Mouse (Mus musculus) layer of hippocampus, adult 2 months (tissue): Measurements from ENCODE around the gene Atrnl1. TPM values are rescaled to one million over a fixed set of nuclear protein-coding genes. Genes with fewer than 3 reads are reported as not detected.
A peak's percentile ranks its signal among the peaks of the same experiment; 100 is the strongest.

Source experiments
- DNase-seq, 2 experiments: peaks; one replicate each; pipeline ENCODE4 v3.0.0; 2022; ENCODE audit warnings: low spot score in 2 of 2
- H3K27ac ChIP-seq: fragments of 200-600 bp; 2 replicates; pipeline ENCODE4 v1.8.1; 2022
- H3K4me3 ChIP-seq: fragments of 200-600 bp; 2 replicates; pipeline ENCODE4 v1.8.1; 2022; ENCODE audit warnings: mild to moderate bottlenecking
- CTCF ChIP-seq: fragments of 200-600 bp; conservative IDR thresholded peaks from 2 replicates; pipeline ENCODE4 v1.8.1; 2022; ENCODE audit warnings: antibody characterized with exemption, mild to moderate bottlenecking, moderate library complexity
- total RNA-seq, 2 experiments: library from RNA; stranded (reverse); gene quantifications; 2 replicates each; pipeline ENCODE4 v1.2.3; 2021

The Atrnl1 gene
- total RNA-seq, 2 experiments from 2014 or later, result 67.2 to 69.7 TPM

DNA sequence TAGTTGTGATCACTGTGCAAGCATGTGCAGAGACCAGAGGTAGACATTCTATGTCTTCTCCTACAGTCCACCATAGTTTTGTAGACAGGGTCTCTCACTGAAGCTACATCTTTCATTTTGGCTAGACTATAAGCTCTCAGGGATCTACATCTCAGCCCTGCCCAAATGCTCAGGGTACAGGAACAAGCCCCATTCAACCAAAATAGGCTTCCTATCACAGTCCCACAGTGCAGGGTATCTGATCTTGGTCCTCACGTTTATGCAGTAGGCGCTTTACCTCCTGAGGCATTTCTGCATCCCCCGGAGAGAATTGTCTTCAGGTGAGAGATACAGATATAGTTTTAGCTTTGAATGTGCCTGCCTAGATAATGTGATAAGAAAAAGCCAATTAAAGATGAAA, 346.5 kb downstream of the Atrnl1 start:
- H3K4me3 ChIP-seq, result no peak overlapping the region
- no peak for DNase-seq
- H3K27ac ChIP-seq, result no peak overlapping the region
- no peak for TF ChIP-seq CTCF

DNA sequence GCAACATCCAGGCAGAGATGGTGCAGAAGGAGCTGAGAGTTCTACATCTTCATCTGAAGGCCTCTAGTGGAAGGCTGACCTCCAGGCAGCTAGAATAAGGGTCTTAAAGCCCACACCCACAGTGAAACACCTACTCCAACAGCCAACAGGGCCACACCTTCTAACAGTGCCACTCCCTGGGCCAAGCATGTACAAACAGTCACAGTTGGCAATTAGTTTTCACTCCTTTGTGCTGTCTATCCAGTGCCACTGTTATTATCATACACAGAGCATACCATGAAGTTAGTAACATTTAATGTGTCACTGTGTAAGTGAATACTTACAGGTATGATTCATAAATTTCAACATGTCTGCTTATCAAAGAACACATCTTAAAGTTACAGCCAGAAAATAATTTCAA, 347.3 kb downstream of the Atrnl1 start:
- TF ChIP-seq CTCF, result no peak
- no peak for DNase-seq
- no peak overlapping the region for H3K4me3 ChIP-seq
- H3K27ac ChIP-seq, result no peak overlapping the region

DNA sequence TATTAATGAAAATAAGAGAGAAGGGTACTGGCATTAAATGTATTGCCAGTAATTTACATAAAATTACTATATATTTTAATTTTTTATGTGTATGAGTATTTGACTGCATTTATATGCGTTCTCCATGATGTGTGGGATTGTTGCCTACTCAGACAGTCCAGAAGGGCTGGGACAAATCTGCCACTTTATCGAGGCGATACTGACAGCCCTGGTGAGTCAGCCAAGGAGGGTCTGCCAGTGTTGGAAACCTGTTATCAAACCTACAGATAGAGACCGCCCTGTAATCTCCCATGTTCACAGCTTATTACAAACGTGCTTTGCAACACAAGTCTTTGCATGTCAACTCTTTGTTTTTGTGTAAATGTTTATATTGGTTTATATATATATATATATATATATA, 347.9 kb downstream of the Atrnl1 start:
- Histone ChIP-seq H3K4me3 (no peak overlapping the region), H3K27ac (no peak overlapping the region)
- DNase-seq, result no peak
- TF ChIP-seq CTCF, result no peak

DNA sequence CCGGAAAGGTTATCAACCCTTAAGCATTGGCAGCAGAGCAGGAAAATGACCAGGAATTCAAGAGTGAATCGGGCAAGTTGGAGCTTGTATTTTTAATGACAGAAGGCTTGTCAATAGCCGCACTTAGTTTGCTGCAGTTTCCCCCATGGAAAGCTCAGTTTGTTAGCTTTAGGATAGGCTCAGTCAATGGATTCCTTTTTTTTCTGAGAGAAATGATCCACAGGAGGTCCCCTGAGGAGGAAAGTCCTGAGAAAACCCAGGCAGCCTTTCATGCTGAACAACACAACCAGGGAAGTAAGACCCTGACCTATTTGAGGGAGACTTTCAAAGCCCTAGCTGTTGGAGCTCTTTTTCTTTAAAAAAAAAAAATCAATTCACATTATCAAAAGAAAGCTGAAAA, 350.5 kb downstream of the Atrnl1 start:
- no peak for TF ChIP-seq CTCF
- Histone ChIP-seq H3K27ac (no peak overlapping the region), H3K4me3 (no peak overlapping the region)
- no peak for DNase-seq

DNA sequence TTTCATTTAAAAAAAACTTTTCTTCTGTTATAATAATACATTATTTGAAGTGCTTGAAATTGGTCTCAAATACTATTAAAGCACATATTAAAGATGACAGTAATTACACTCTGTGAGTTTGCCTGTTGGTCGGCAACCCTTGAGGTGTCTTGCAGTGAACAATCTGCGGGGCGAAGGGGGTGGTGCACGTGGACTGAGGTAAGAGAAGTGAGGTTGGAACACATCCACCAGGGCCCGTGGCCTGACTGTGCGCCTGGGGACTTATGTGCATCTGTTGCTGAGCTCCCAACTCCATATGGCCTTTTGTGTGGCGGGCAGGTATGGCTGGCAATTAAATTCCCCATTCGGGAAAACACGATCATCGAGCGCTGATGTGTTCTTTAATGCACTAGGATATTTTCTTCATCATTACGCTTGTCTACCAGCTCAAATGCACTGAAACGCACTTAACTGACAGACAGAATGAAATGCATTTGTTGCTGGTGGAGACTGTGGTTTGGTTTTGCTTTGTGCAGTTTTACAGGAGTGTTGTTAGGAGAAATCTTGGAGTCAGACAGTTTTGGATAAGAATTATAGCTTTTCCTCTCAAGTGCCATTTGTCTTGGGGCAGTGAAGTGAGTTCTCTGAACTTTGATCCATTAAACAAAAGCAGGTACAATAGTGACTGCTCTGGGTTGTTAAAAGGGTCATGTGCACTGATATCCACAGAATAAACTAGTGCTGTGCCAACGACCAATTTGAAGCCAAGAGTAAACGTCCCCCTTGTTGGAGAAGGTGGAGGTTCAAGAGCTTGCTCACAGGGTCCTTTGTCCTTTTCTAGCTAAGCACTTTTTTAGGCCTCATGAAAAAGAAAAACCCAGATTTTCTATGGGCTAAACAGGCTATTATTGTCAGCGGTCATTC, 351.2 kb downstream of the Atrnl1 start:
- no peak for DNase-seq
- no peak for TF ChIP-seq CTCF
- no peak overlapping the region for H3K27ac ChIP-seq
- H3K4me3 ChIP-seq, result no peak overlapping the region

DNA sequence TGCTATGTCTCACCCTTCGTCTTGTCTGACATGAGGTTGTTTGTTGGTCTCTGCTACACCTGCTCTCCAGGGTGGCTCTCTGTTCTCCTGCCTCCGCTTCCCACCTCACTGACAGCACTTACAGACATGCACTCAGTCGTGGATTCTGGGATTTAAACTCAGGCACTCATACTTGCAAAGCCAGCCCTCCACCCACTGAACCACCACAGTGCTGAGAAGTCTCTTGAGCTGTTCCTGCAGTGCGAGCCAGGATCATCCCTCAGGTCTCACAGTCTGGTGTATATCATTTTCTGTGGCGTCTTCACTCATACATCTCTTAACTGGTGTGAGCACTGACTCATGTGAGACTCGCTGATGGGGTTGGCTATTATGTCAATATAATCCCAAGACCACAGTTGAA, 353.0 kb downstream of the Atrnl1 start:
- H3K27ac ChIP-seq, result no peak overlapping the region
- H3K4me3 ChIP-seq, result no peak overlapping the region
- TF ChIP-seq CTCF, result no peak
- no peak for DNase-seq

DNA sequence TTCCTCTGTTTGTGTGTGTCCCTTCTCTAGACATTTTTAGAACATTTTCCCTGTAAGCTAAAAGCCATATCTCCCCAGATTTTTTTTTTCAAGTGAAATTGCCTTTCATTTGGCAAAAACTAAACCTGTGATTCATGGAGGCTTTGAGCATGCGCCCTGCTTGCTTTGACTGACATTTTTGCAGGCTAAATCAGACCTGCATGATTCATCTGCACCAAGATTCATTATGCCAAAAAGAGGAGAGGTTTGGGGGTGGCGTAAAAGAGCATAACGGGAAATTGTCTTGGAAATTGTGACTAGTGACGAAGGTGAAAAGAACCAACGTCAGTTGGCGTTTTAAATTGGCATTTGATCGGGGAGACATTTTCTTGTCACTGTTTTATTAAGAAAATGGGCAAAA, 358.9 kb downstream of the Atrnl1 start:
- Histone ChIP-seq H3K4me3 (peak overlapping the region; percentile 34), H3K27ac (peak overlapping the region; percentile 86)
- TF ChIP-seq CTCF, result no peak
- peak; percentile 53 to 80 for DNase-seq

DNA sequence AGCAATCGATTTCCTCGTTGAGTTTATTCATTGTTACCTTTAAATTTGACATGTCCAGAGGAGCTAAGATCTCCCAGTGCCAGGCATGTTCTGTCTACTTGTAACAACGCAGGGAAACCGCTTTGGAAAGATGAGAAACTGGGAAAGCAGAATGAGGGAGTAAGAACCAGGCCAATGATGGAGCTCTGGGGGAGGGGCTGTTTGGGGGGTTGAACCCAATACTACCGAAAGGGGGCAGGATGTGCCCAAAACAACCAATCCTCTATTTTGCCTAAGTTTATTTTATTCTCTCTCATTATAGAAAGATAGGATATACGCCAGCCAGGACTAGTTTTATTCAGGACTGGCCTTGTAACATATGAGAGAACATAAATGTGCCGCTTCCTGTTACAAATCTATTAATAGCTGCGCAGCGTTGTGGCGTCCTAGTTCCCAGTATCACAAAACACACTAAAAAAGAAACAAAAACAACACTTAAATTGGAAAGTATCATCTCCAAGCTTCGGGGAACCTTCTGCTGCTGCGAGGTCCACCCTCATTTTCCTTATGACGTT, 359.6 kb downstream of the Atrnl1 start:
- Histone ChIP-seq H3K4me3 (peak overlapping the region; percentile 34), H3K27ac (peak overlapping the region; percentile 86)
- TF ChIP-seq CTCF, result peak; percentile 52
- DNase-seq, result no peak

DNA sequence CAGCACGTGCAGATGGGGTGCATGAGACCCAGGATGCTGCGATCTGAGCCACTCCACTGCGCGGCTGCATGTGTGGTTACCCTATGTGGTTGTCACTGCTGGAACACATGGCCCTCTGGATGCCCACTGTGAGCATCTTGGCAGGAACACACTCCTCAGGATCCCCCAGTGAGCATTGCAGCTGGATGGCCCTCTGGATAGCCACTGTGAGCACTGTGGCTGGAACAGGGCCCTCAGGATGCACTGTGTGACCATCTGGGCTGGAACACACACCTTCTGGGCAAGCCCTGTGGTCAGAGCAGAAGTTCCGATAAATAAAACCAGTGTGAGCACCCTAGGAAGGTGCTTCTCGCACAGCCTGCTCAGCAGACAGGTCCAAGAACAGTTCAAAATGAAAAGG, 364.4 kb downstream of the Atrnl1 start:
- Histone ChIP-seq H3K27ac (no peak overlapping the region), H3K4me3 (no peak overlapping the region)
- no peak for TF ChIP-seq CTCF
- DNase-seq, result no peak

DNA sequence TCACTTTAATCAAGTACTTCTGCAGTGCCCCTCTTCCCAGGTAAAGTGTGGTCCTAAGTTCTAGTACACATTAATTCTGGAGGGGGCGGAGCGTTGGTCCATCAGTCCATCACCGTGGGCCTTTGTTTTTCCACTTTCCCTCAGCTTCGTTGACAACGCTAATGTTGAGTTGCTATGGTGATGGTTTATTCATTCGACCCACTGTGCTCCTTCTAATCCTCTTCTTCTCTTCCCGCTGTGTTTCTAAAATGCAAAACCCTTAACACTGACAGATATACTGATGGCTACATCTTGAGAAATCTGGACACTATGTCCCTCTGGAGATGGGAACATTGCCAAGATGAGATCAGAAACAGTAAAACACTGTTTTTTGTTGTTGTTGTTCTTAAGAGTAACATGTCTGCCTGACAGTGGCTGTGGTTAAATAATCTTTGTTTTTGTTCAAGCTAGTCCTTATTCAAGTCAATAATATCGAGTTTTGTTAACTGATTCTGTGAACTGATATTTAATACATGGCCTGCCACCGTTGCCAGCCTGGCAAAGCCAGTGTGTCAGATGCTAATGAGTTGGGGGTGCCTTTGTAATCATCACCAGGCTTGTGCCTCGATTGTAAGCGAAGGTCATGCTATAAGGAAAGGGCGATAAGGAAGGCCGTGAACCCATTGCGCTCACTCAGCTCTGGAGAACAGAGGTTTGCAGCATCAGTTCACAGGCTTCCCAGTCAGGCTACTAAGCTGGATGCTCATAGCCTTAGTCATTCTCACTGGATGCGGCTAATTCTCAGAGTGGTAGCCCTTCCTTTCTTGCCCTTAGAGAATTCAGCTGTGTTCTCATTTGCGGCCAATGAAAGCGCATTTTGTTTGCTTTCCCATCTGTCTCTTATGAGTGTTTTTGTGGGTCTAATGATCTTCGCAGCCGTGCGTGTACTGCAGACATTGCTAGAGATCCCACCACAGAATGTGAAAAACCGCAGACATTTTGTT, 375.4 kb downstream of the Atrnl1 start:
- Histone ChIP-seq H3K4me3 (no peak overlapping the region), H3K27ac (no peak overlapping the region)
- DNase-seq, result no peak
- no peak for TF ChIP-seq CTCF

DNA sequence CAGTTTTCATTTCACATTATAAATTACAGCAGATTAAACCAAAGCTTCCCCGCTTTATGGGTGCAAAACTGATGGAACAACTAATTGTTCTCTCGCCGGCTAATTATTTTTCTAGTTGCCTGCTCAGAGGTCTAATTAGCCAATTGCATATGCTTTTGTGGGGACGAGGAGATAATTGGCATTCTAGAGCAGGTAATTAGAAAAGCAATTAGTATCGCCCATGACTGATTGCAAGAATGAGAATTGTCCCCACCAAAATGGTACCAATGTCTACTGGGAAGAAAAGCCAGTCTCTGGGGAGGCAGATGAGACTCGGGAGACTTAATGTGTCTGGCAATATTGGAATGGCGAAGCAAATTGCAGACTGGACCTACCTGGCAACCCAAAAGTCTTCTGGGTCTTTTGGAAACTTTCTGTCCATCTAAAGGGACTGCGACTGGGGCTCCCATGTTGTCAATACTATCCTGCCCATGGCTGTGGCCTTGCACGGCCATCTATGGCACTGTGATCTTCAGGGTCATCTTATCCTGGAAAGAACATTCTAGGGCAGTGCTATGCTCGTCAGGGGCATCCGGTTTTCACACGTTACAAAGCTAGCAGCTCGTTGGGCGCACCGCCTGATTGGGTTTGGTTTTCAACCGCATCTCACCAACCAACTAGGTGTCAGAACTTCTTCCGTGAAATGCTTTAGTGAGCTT, 377.0 kb downstream of the Atrnl1 start:
- Histone ChIP-seq H3K4me3 (no peak overlapping the region), H3K27ac (no peak overlapping the region)
- TF ChIP-seq CTCF, result no peak
- no peak for DNase-seq

DNA sequence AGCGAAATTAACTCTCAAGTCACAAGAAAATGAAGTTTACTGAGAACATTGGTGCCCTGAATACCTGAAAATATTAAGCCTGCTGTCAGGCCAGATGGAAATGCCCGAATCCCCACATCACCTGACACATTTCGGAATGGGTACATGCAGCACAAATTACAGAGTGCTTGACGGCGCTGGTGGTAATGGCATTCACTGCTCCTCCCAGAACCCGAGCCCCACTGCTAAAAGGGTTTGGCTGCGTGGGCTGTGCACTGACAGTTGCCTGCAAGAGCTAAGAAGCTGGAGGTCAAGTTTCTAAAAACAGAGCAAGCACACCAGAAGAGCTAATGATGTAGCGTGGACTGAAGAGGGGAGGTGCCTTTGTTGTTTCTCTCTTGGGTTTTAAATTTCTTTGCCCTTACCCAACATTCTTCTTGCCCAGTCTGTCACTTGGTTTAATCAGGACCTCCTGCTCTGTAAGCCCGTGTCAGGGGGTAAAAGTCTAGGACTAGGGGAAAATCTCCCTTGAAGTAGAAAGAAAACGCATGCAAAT, 377.8 kb downstream of the Atrnl1 start:
- Histone ChIP-seq H3K27ac (no peak overlapping the region), H3K4me3 (no peak overlapping the region)
- no peak for TF ChIP-seq CTCF
- DNase-seq, result no peak
